Mouse (Mus musculus) embryonic facial prominence, embryonic 10.5 days (tissue): ENCODE measurements around the gene Eif1ax. TPM values are rescaled to one million over a fixed set of nuclear protein-coding genes. Genes with fewer than 3 reads are reported as not detected.
A peak's percentile ranks its signal among the peaks of the same experiment; 100 is the strongest.
"Not testable (repeated sequence)": the region's sequence is repeated elsewhere in the genome, so short reads cannot be mapped to it uniquely, and the experiment has no call there.

Experiments
- DNase-seq: peaks from one replicate; pipeline ENCODE4 v3.0.0-alpha.2; 2017; ENCODE audit warnings: low spot score
- H3K27ac ChIP-seq: fragments of 300-500 bp; sonication (generic); replicated peaks from 2 replicates; pipeline ENCODE4 v1.5.1; 2016; ENCODE audit warnings: mild to moderate bottlenecking
- H3K27me3 ChIP-seq: fragments of 300-500 bp; sonication (generic); replicated peaks from 2 replicates; pipeline ENCODE4 v1.6.1; 2016; ENCODE audit warnings: low read depth, mild to moderate bottlenecking; ENCODE audit not compliant: poor library complexity, severe bottlenecking
- H3K36me3 ChIP-seq: fragments of 300-500 bp; sonication (generic); replicated peaks from 2 replicates; pipeline ENCODE4 v1.6.1; 2016; ENCODE audit warnings: mild to moderate bottlenecking, moderate library complexity
- H3K4me1 ChIP-seq: fragments of 300-500 bp; sonication (generic); 2 replicates; pipeline ENCODE4 v1.6.1; 2016
- H3K4me3 ChIP-seq: fragments of 300-500 bp; sonication (generic); 2 replicates; pipeline ENCODE4 v1.5.1; 2016; ENCODE audit warnings: mild to moderate bottlenecking, moderate library complexity
- H3K9me3 ChIP-seq: fragments of 300-500 bp; sonication (generic); 2 replicates; pipeline ENCODE4 v1.6.1; 2016; ENCODE audit warnings: mild to moderate bottlenecking
- WGBS: fragments of 180-500 bp; shearing (Covaris S2); methylation state at CpG from one replicate; pipeline ENCODE4 v1.1.7; 2016; 5-methylcytosine and 5-hydroxymethylcytosine counted together
- polyA plus RNA-seq: library from polyadenylated mRNA; unstranded; fragments of >200 nt; fragmentation: Nextera tagmentation; extraction: Ambion mirVana; gene quantifications from 2 replicates; pipeline ENCODE4 v1.2.1, GENCODE M21; 2016

Eif1ax gene
- polyA plus RNA-seq, result 151 and 157 TPM in 2 replicates

GRCm38 (mm10) chrX:159371831-159372752 lies at the start of gene Eif1ax:
Gene Eif1ax, plus strand, starts transcription at chrX:159372178.
- peak within 1 kb of the TSS; percentile 90 for H3K27ac ChIP-seq
- peak within 1 kb of the TSS; percentile 73 for H3K4me3 ChIP-seq
- H3K4me1 ChIP-seq, result peaks cover 5% of the 10 kb centered on the region; the same call in 1 of the 2 replicates
- H3K36me3 ChIP-seq, result peaks cover 19% of the 10 kb centered on the region
- no peaks in the 10 kb centered on the region for H3K9me3 ChIP-seq
- peaks cover 30% of the 10 kb centered on the region for H3K27me3 ChIP-seq
- DNase-seq, result peak; percentile 84
- WGBS, result 15% methylated on average over 63 of the region's 76 CpGs

GRCm38 (mm10) chrX:159364506-159364905 lies 7.5 kb upstream of the Eif1ax start:
- WGBS, result 94% methylated on average over 3 of the region's 3 CpGs
- H3K27ac ChIP-seq, result no peak overlapping the region
- no peaks in the 10 kb centered on the region for H3K9me3 ChIP-seq
- DNase-seq, result no peak
- no peaks in the 10 kb centered on the region for H3K4me1 ChIP-seq
- H3K27me3 ChIP-seq, result peaks cover 16% of the 10 kb centered on the region
- no peak overlapping the region for H3K4me3 ChIP-seq
- peaks cover 36% of the 10 kb centered on the region for H3K36me3 ChIP-seq

- Histone ChIP-seq H3K9me3 (no peaks in the 10 kb centered on the region), H3K27ac (peak overlapping the region; percentile 90), H3K27me3 (peaks cover 30% of the 10 kb centered on the region), H3K4me1 (peaks cover 5% of the 10 kb centered on the region; the same call in 1 of the 2 replicates), H3K36me3 (peaks cover 26% of the 10 kb centered on the region), H3K4me3 (peak overlapping the region; percentile 73)
- no peak for DNase-seq
- 15% methylated on average over 9 of the region's 9 CpGs for WGBS
Measured at GRCm38 (mm10) chrX:159372753-159373144, 771 bp downstream of the Eif1ax start.

- H3K4me3 ChIP-seq, result no peak overlapping the region
- no peaks in the 10 kb centered on the region for H3K9me3 ChIP-seq
- DNase-seq, result no peak
- H3K4me1 ChIP-seq, result no peaks in the 10 kb centered on the region
- no peak overlapping the region for H3K27ac ChIP-seq
- H3K27me3 ChIP-seq, result 0 out of 2 replicates have a peak, but pooled peaks cover 2% of the 10 kb centered on the region
- H3K36me3 ChIP-seq, result peaks cover 61% of the 10 kb centered on the region
- 88% methylated on average over 9 of the region's 9 CpGs for WGBS
Measured at GRCm38 (mm10) chrX:159387105-159387504, 15.1 kb downstream of the Eif1ax start.

GRCm38 (mm10) chrX:159388953-159389352 lies 17.0 kb downstream of the Eif1ax start:
- H3K27me3 ChIP-seq, result 0 out of 2 replicates have a peak, but pooled peaks cover 3% of the 10 kb centered on the region
- H3K9me3 ChIP-seq, result no peaks in the 10 kb centered on the region
- no peak overlapping the region for H3K4me3 ChIP-seq
- no peak for DNase-seq
- H3K27ac ChIP-seq, result no peak overlapping the region
- no peaks in the 10 kb centered on the region for H3K4me1 ChIP-seq
- peaks cover 47% of the 10 kb centered on the region for H3K36me3 ChIP-seq

GRCm38 (mm10) chrX:159390347-159390962 lies 18.5 kb downstream of the Eif1ax start:
- 81% methylated on average over 6 of the region's 6 CpGs for WGBS
- Histone ChIP-seq H3K4me3 (no peak overlapping the region), H3K27me3 (0 out of 2 replicates have a peak, but pooled peaks cover 3% of the 10 kb centered on the region), H3K4me1 (no peaks in the 10 kb centered on the region), H3K36me3 (peaks cover 32% of the 10 kb centered on the region), H3K9me3 (no peaks in the 10 kb centered on the region), H3K27ac (no peak overlapping the region)
- no peak for DNase-seq

- Histone ChIP-seq H3K36me3 (peaks cover 24% of the 10 kb centered on the region), H3K4me3 (no peak overlapping the region), H3K27ac (no peak overlapping the region), H3K27me3 (0 out of 2 replicates have a peak, but pooled peaks cover 3% of the 10 kb centered on the region), H3K4me1 (no peaks in the 10 kb centered on the region), H3K9me3 (no peaks in the 10 kb centered on the region)
- 77% methylated on average over 3 of the region's 3 CpGs for WGBS
- DNase-seq, result no peak
Measured at GRCm38 (mm10) chrX:159391239-159391638, 19.3 kb downstream of the Eif1ax start.

- no peak overlapping the region for H3K27ac ChIP-seq
- WGBS, result 27% methylated on average over 4 of the region's 4 CpGs
Measured at GRCm38 (mm10) chrX:159409253-159409652, 37.3 kb downstream of the Eif1ax start.

GRCm38 (mm10) chrX:159414130-159414828 lies 42.3 kb downstream of the Eif1ax start, which contains the start of gene Map7d2:
Gene Map7d2, plus strand, starts transcription at chrX:159414572.
- 28% methylated on average over 72 of the region's 83 CpGs for WGBS
- Histone ChIP-seq H3K27me3 (peaks cover 51% of the 10 kb centered on the region), H3K4me1 (no peaks in the 10 kb centered on the region), H3K4me3 (peak within 1 kb of the TSS; percentile 70), H3K9me3 (peaks cover 5% of the 10 kb centered on the region; the same call in 1 of the 2 replicates), H3K27ac (no peak within 1 kb of the TSS; the same call in 1 of the 2 replicates), H3K36me3 (no peaks in the 10 kb centered on the region)
- peak; percentile 64 for DNase-seq

More at GRCm38 (mm10) chrX:159409253-159409652, 37.3 kb downstream of the Eif1ax start:
- Histone ChIP-seq H3K4me1 (no peaks in the 10 kb centered on the region), H3K36me3 (no peaks in the 10 kb centered on the region), H3K27me3 (peaks cover 14% of the 10 kb centered on the region), H3K9me3 (no peaks in the 10 kb centered on the region), H3K4me3 (no peak overlapping the region)
- DNase-seq, result no peak

- no peak overlapping the region; the same call in 1 of the 2 replicates for H3K27ac ChIP-seq
- H3K4me3 ChIP-seq, result peak overlapping the region; percentile 70
- peaks cover 5% of the 10 kb centered on the region; the same call in 1 of the 2 replicates for H3K9me3 ChIP-seq
- H3K4me1 ChIP-seq, result no peaks in the 10 kb centered on the region
- peaks cover 51% of the 10 kb centered on the region for H3K27me3 ChIP-seq
- no peaks in the 10 kb centered on the region for H3K36me3 ChIP-seq
- DNase-seq, result peak; percentile 17
- 19% methylated on average over 65 of the region's 65 CpGs for WGBS
Measured at GRCm38 (mm10) chrX:159414829-159415673, 43.1 kb downstream of the Eif1ax start.

- WGBS, result 95% methylated on average over 3 of the region's 3 CpGs
- not testable (repeated sequence) for H3K27me3 ChIP-seq, H3K9me3 ChIP-seq, H3K36me3 ChIP-seq, H3K27ac ChIP-seq, H3K4me3 ChIP-seq, H3K4me1 ChIP-seq, DNase-seq
Measured at GRCm38 (mm10) chrX:159430507-159430906, 58.5 kb downstream of the Eif1ax start.
